Mouse (Mus musculus): ENCODE results near the gene Adamtsl1. TPM values are rescaled to one million over a fixed set of nuclear protein-coding genes. Genes with fewer than 3 reads are reported as not detected.

The Adamtsl1 gene
- total RNA-seq, 2 experiments from 2014 or later: 12.0 to 14.3 TPM

DNA sequence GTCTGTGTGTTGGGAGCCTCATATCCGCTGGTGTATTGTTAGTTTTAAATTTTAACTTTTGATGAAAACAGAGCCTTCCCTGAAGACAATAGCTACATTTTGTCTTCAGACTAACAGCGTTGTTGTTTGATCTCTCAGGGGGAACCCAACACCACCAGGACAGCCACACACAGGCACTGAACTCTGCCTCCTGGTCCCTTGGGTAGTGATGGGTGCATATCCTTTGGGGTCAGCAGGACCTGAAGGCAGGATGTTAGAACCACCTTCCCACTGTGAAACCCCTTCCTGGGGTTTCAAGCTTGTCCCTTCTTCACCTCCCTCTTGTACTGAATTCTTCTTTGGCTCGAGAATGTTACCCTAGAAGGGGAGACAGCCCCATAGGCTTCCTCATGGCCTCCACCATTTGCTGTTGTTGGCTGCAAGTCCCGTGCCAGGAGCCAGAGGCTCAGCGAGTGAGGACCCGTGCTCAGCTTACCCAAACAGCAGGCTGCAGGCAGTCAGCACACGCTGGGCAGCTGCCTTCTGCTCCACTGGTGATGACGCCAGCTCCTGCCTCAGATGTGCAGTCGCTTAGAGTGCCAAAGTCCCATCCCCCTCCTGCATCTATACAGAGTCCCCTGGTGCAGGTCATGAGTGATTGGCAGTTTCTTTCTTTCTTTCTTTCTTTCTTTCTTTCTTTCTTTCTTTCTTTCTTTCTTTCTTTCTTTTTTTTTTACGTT lies 506.6 kb downstream of the Adamtsl1 start:
- DNase-seq: peak; percentile 20
- intact Hi-C loops (cut with DNase I; ENCODE audit: low total_unique reads): loop anchor here (5.0 kb wide), 1 partner anchor 183 kb away; no protein-coding TSS in a partner anchor

DNA sequence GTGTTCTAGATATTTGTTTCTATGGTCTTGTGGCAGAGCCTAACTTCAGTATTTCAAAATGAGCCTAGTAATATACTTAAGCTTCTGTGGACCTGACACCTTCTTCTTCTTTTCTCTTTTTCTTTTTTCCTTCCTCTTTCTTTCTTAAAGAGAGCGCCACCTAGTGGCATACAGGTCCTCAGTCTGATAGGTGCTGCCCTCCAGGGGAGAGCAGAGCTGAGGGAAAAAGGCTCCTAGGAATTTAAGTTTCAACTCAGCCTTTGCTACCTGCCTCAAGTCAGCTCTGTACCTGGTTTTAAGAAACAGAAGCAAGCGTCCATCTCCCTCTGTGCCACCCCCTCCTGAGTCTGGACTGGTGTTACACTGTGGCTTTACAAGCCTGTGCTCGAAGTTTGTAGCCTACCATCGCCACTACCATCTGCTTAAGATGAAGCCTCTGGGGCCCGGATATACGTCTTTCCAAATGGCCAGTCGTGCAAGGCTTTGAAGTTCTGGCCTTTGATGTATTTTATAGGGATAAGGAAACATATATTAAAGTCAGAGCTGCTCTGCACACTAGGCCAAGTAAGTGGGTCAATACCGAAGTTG lies 510.7 kb downstream of the Adamtsl1 start:
- intact Hi-C loops (cut with DNase I; ENCODE audit: low total_unique reads): loop anchor here (5.0 kb wide), 1 partner anchor 187 kb away; no protein-coding TSS in a partner anchor
- peak; percentile 29 for DNase-seq

DNA sequence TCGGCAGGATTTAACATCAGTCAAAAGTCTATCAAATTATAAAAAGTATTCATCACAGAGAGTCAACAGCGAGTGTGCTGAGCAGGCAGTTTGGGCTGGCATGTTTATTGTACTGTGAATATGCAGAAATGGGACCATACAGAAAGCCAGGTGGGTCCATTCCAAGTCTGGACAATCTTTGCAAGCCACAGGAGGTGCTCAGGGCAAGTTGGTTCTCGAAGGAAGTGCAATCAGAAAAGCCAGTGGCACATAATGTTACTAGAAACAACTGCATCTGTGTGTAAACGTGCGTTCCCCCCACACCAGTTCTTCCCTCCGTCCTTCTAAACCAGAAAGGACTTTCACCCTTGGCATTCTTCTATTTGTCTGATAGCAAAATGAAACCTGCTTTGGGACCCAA lies 515.5 kb downstream of the Adamtsl1 start:
- intact Hi-C loops (cut with DNase I; ENCODE audit: low total_unique reads): no loop called here
- no peak for DNase-seq

- DNase-seq: no peak
Measured at GRCm38 (mm10) chr4:86030208-86030607, 516.2 kb downstream of the Adamtsl1 start.

GRCm38 (mm10) chr4:86031041-86031440 lies 517.1 kb downstream of the Adamtsl1 start:
- intact Hi-C loops (cut with DNase I; ENCODE audit: low total_unique reads): no loop called here
- DNase-seq: peak; percentile 52

More at GRCm38 (mm10) chr4:86030208-86030607, 516.2 kb downstream of the Adamtsl1 start:
- intact Hi-C loops (cut with DNase I; ENCODE audit: low total_unique reads): no loop called here

DNA sequence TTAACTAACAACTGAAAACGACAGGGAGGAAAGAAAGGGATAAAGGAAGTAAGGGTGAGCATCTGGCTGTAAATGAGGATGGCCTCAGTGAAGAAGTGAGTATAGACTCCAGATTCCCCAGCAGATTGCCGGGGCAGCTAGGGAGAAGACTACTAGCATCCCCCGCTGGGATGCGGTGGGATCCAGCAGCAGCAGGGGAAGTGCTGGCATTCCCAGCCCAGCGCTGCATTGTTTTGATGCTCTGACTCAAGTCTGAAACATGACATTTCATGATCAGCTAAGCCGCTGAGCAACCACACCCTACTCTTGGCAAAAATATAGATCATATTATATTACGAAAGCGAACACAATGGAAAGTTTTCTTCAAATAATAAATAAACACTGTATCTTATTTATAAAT lies 526.9 kb downstream of the Adamtsl1 start:
- peak; percentile 11 for DNase-seq
- intact Hi-C loops (cut with DNase I; ENCODE audit: low total_unique reads): no loop called here

DNA sequence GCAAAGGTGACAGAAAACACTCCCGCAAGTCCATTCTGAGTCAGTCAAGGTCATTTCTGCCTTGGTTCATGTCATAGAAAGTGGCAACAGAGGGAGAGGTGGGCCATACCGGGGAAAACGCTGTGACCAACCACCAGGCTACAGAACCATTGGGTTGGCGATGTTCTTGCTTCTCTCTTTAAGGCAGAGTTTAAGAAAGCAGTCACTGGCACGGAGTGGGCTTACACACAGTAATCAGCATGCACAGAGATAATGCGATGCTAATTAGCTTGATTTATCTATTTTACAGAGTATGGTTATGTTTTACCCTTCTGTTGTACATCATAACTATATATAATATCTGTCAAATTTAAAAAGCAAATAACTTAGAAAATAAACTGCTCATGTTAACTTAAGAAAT lies 531.5 kb downstream of the Adamtsl1 start:
- no peak for DNase-seq
- intact Hi-C loops (cut with DNase I; ENCODE audit: low total_unique reads): no loop called here

DNA sequence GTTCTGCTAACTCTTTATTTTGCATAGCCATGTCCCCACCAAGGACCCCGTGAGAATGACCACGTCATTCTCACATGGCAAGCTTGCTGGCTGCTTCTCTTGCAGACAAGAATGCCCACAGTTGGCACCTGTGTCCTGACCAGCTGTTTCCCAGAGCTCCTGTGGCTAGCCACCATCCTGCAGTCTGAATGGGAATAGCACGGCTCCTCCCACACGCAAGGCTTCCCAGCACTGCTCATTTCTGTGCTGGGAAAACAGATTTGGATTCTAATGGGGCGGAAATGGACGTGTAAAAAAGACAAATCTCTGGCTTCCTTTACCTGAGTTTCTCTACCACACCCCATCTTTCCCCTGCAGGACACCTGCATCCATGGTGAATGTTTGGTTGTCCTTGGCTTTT lies 531.9 kb downstream of the Adamtsl1 start:
- intact Hi-C loops (cut with DNase I; ENCODE audit: low total_unique reads): no loop called here
- DNase-seq: no peak

DNA sequence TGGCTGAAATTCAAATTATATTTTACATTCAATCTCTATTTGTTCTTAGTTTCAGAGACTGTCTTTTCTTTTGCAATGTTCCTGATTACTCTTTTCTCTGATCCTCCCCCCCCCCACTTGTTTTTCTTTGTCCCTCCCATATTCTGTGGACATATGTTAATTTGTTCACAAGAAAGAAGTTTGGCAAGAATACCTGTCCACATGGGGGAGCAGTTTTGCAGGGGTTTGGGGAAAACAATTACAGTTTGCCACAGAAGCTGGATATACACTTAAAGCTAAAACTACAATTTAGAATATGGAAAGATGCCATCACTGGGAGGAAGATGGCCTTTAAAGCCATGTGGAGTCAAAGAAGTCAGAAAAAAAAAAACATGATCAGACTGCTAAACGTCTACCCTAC lies 532.9 kb downstream of the Adamtsl1 start:
- intact Hi-C loops (cut with DNase I; ENCODE audit: low total_unique reads): no loop called here
- DNase-seq: no peak

- peak; percentile 60 for DNase-seq
- intact Hi-C loops (cut with DNase I; ENCODE audit: low total_unique reads): no loop called here
Measured at GRCm38 (mm10) chr4:86053487-86054237, 539.7 kb downstream of the Adamtsl1 start.

DNA sequence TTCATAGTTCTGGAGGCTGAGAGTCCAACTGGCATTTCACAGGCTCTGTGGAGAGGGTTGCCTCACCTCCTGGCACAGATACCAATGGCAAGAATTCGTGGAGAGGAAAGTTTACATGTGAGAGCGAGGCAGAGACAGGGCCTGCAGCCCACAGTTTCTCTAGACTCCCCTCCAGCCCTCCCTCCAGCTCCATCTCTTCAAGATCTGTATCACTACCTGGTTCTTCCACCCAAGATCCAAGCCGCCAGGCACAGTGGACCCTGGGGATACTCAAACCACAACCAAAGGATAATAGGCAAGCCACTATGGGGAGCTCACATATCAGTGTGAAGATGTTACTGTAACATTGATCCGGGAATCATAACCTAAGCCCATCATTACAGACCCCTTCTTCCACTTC lies 546.6 kb downstream of the Adamtsl1 start:
- intact Hi-C loops (cut with DNase I; ENCODE audit: low total_unique reads): no loop called here
- DNase-seq: peak; percentile 12

DNA sequence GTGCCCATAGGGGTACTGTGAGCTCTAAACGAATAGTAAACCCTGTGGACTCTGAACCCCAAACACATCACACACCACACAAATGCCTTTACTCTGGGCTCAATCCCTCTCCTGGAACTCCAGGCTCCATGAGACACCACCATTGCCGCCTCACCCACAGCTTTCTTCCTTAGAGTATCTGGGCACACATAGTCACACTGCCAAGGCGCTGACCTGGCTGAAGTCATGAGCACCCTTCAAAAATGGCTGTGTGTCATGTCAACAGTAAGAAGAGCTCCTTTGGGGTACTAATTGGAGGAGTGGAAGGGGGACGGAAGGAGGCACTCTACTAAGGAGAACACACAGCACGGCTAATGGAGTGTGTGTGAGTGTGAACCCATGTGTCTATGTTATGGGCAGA lies 554.4 kb downstream of the Adamtsl1 start:
- no peak for DNase-seq
- intact Hi-C loops (cut with DNase I; ENCODE audit: low total_unique reads): no loop called here

DNA sequence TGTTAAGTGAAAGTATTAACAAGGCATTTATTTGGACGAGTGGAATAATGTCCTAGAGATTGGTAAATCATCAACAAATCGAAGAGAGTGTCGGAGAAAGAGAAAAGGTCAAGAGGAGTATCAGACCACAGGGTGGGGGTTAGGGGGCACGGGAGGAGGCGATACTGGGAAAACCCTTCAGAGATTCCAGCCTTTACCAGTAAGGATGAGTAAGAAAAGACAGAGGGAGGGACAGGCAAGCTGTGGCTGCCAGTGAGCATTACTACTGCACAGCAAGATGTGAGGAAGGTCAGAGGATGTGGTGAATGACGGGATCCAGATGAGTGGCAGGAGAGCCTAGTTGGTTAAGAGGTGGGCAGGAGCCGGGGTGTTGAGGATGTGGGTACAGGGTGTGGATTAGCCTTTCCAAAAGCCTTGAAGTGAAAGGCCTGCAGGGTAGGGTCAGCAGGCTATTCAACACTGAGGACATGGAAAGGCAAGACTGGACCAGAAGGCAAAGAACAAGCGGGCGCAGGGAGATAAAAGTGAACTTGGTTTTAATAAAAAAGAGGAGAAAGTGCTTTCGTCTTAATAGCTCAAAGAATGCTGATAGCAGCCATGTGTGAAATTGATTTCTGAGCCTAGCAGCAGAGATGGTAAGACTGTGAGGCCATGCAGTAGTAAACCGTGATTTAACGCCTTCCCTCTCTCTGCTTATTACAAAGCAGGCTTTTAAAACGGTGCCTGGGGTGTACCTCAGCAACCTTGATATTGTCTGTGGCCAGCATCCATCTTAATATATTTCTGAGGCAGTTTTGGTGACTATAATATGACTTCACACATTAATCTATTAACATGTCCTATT lies 555.1 kb downstream of the Adamtsl1 start:
- DNase-seq: no peak
- intact Hi-C loops (cut with DNase I; ENCODE audit: low total_unique reads): no loop called here

DNA sequence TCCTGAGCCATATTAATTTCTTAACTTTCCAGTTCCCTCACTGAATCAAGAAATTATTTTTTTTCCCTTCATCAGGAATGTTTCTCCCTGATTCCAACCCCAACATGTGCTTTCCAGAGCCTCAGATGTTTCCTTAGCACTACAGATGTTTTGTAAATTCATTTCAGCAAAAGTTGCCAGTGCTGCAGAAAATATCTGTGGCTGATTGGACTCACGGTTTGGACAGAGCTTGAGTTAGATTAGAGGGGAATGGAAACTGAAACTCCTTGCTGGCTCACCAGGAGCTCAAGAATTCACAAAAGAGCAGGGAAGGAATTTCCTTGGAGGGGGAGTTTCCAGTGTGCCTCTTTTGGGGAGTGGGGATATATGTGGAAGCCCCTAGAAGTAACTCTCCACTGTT lies 560.9 kb downstream of the Adamtsl1 start:
- intact Hi-C loops (cut with DNase I; ENCODE audit: low total_unique reads): no loop called here
- no peak for DNase-seq

- intact Hi-C loops (cut with DNase I; ENCODE audit: low total_unique reads): no loop called here
- DNase-seq: no peak
Measured at GRCm38 (mm10) chr4:86077355-86077754, 563.4 kb downstream of the Adamtsl1 start.

DNA sequence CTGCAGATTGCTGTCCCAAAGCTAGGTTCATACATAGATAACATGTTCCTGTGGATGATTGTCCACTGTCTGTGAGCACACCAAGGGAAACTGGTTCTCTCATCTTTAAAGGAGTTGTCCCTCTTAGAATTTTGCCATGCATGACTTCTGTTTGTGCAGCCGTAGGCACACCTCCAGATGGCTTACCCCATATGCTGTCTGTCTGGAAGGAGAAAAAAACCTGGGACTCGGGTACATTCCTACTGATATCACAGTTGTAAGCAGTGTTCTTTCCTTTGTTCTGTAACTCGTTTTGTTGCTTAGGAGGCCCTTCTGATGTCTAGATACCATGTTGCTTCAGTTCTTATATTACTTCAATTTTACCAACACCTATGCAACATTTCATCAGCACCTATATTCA lies 563.9 kb downstream of the Adamtsl1 start:
- intact Hi-C loops (cut with DNase I; ENCODE audit: low total_unique reads): no loop called here
- DNase-seq: no peak

DNA sequence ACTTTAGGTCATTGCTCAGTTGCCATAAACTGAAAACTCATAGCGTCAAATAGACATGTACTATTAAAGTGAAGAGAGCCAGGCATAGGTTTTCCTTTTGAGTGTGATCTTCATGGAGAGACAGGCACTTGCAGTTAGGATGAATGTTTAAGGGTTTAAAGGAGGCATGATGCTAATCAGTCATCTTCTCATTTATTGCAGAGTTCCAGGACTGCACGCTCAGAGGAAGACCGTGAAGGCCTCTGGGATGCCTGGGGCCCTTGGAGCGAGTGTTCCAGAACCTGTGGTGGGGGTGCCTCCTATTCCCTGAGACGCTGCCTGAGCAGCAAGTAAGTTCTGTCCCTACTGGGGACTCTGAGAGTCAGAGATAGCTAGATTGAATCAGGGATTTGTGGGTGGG lies 573.5 kb downstream of the Adamtsl1 start:
- intact Hi-C loops (cut with DNase I; ENCODE audit: low total_unique reads): no loop called here
- DNase-seq: no peak

- DNase-seq: no peak
- intact Hi-C loops (cut with DNase I; ENCODE audit: low total_unique reads): no loop called here
Measured at GRCm38 (mm10) chr4:86103207-86103606, 589.2 kb downstream of the Adamtsl1 start.

DNA sequence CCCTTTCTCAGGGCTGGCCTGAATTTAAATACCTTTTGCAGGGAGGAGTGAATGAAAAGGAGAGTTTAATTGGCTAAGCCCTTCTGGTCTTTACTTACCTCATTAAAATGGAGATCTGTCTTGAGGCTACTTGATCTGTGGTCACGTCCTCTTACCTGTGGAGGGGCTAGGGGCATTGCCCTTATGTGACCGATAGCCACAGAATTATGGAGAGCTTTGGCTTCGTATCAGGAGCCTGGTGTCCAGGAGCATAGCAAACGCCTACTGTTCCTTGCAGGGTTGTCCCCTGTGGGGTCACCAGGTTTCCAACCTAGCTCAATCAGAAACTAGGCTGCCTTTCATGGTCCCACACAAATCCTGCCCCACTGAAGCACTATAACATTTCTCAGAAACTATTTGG lies 594.4 kb downstream of the Adamtsl1 start:
- intact Hi-C loops (cut with DNase I; ENCODE audit: low total_unique reads): no loop called here
- no peak for DNase-seq

DNA sequence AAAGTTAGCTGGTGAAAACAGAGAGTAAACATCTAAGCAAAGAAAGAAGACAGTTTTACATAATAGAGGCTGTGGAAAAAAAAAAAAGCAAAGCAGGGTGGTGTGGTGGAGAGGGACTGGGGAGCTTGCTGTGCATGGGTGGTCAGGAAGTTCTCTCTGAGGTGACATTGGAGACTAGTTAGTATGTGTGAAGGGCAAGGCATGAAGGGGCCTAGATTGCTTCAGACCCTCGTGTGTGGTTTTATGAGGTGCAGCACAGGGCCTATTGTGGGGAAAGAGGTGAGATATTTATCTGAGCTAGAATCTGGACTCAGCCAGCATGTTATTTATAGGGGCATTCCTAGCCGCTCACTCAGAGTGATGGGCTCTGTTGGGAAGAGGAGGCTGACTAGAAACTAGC lies 605.1 kb downstream of the Adamtsl1 start:
- DNase-seq: no peak
- intact Hi-C loops (cut with DNase I; ENCODE audit: low total_unique reads): no loop called here
